ENCODE assay signal across 8 mouse cellular contexts in genomic region chr8:120416522-120417394, GRCm38 (mm10).
DNase-seq lines count a peak whose midpoint lies in the region; ATAC-seq lines count a peak whose summit lies in the region.

No protein-coding gene starts in this region.

- peak overlapping the region; percentile 87 for H3K27ac ChIP-seq in heart, embryonic 12.5 days (ENCODE audit: poor library complexity, severe bottlenecking)
- peak overlapping the region; percentile 91 for H3K27ac ChIP-seq in kidney, embryonic 16.5 days (ENCODE audit: low read length)
- peak overlapping the region; percentile 69 for H3K27ac ChIP-seq in liver, embryonic 16.5 days (ENCODE audit: low read length)
- peak overlapping the region; percentile 97 for H3K27ac ChIP-seq in neural tube, embryonic 13.5 days (replicated peaks)

- H3K4me1 ChIP-seq in heart, embryonic 12.5 days (replicated peaks): peaks cover 66% of the 10 kb centered on the region
- H3K4me1 ChIP-seq in kidney, embryonic 16.5 days (ENCODE audit: insufficient read depth, low read length): peaks cover 57% of the 10 kb centered on the region
- H3K4me1 ChIP-seq in liver, embryonic 16.5 days (ENCODE audit: control insufficient read depth, low read depth, low read length): peaks cover 36% of the 10 kb centered on the region
- peaks cover 100% of the 10 kb centered on the region for H3K4me1 ChIP-seq in neural tube, embryonic 13.5 days (replicated peaks)

- peak overlapping the region; percentile 50 for H3K4me2 ChIP-seq in heart, embryonic 12.5 days
- peak overlapping the region; percentile 43 for H3K4me2 ChIP-seq in kidney, embryonic 16.5 days (replicated peaks; ENCODE audit: low read depth, low read length)
- peak overlapping the region; percentile 34; the same call in 1 of the 2 replicates for H3K4me2 ChIP-seq in liver, embryonic 16.5 days (ENCODE audit: low read depth, low read length)
- H3K4me2 ChIP-seq in neural tube, embryonic 13.5 days: peak overlapping the region; percentile 39

- peak; percentile 48 for ATAC-seq in erythroblast, adult 5-6 weeks (replicated peaks; ENCODE audit: low FRiP score, poor library complexity, severe bottlenecking)
- peak; percentile 71 for ATAC-seq in heart, embryonic 12.5 days (ENCODE audit: insufficient number of reproducible peaks, low FRiP score)
- peak; percentile 81 for ATAC-seq in kidney, embryonic 16.5 days (ENCODE audit: low FRiP score, low TSS enrichment)
- ATAC-seq in liver, embryonic 16.5 days (ENCODE audit: low read depth): peak; percentile 56
- peak; percentile 74 for ATAC-seq in neural tube, embryonic 13.5 days (ENCODE audit: low read depth)

- H3K36me3 ChIP-seq in heart, embryonic 12.5 days: no peaks in the 10 kb centered on the region
- no peaks in the 10 kb centered on the region for H3K36me3 ChIP-seq in kidney, embryonic 16.5 days (ENCODE audit: insufficient read depth, low read length)
- no peaks in the 10 kb centered on the region for H3K36me3 ChIP-seq in liver, embryonic 16.5 days (ENCODE audit: control insufficient read depth, insufficient read depth)
- no peaks in the 10 kb centered on the region for H3K36me3 ChIP-seq in neural tube, embryonic 13.5 days

- 8% methylated on average over 33 of the region's 33 CpGs for WGBS in heart, embryonic 12.5 days
- WGBS in kidney, embryonic 16.5 days: 5% methylated on average over 33 of the region's 33 CpGs
- WGBS in liver, embryonic 16.5 days (ENCODE audit: insufficient replicate concordance): 17% methylated on average over 33 of the region's 33 CpGs
- WGBS in neural tube, embryonic 13.5 days: under 1% methylated on average over 33 of the region's 33 CpGs

- H3K9me3 ChIP-seq in heart, embryonic 12.5 days (replicated peaks): no peaks in the 10 kb centered on the region
- H3K9me3 ChIP-seq in kidney, embryonic 16.5 days (ENCODE audit: low read length): no peaks in the 10 kb centered on the region
- H3K9me3 ChIP-seq in liver, embryonic 16.5 days (replicated peaks; ENCODE audit: control insufficient read depth, low read length): no peaks in the 10 kb centered on the region
- no peaks in the 10 kb centered on the region for H3K9me3 ChIP-seq in neural tube, embryonic 13.5 days

- H3K27me3 ChIP-seq in heart, embryonic 12.5 days (replicated peaks): peaks cover 15% of the 10 kb centered on the region
- no peaks in the 10 kb centered on the region for H3K27me3 ChIP-seq in kidney, embryonic 16.5 days (ENCODE audit: insufficient read depth, low read length)
- H3K27me3 ChIP-seq in liver, embryonic 16.5 days (ENCODE audit: control insufficient read depth, insufficient read depth, low read depth, low read length): peaks cover 6% of the 10 kb centered on the region
- no peaks in the 10 kb centered on the region for H3K27me3 ChIP-seq in neural tube, embryonic 13.5 days

- no peak overlapping the region for H3K4me3 ChIP-seq in heart, embryonic 12.5 days
- no peak overlapping the region for H3K4me3 ChIP-seq in kidney, embryonic 16.5 days (ENCODE audit: low read length)
- no peak overlapping the region for H3K4me3 ChIP-seq in liver, embryonic 16.5 days (ENCODE audit: low read depth, low read length)
- H3K4me3 ChIP-seq in neural tube, embryonic 13.5 days: no peak overlapping the region

- DNase-seq in spleen, adult 18-20 months: peak; percentile 26 to 54
- no peak for DNase-seq in spleen, adult 12 weeks (ENCODE audit: low spot score)
- DNase-seq in thymus, postnatal 14 days: peak; percentile 62

- peak overlapping the region; percentile 56 for H3K9ac ChIP-seq in heart, embryonic 12.5 days
- H3K9ac ChIP-seq in kidney, embryonic 16.5 days (replicated peaks; ENCODE audit: low read length): peak overlapping the region; percentile 49
- H3K9ac ChIP-seq in liver, embryonic 16.5 days (ENCODE audit: low read depth, low read length): peak overlapping the region; percentile 17
- H3K9ac ChIP-seq in neural tube, embryonic 13.5 days: peak overlapping the region; percentile 55
